Mouse (Mus musculus): ENCODE results near the gene Phc2.
"Not testable (repeated sequence)": the region's sequence is repeated elsewhere in the genome, so short reads cannot be mapped to it uniquely, and the experiment has no call there.

The Phc2 gene

DNA sequence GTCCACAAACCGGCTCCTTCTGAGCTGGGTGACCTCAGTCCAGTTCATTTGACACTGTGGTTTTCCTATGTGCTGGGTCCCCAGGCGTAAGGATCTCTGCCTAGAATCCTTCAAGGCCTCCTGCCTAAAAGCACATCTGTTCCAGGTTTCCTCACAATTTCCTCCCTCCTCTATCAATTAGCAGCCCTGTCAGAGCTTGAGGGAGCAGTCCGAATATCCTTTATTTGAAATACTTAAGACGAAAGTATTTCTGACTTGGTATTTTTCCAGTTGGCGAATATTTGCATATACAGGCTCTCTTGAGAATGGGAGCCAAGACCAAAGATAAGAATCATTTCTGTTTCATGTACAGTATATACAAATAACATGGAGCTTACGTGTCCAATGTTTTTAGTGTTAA is 8.6 kb upstream of the Phc2 start:
- in situ Hi-C loops (cut with MboI, MseI): no loop called here

DNA sequence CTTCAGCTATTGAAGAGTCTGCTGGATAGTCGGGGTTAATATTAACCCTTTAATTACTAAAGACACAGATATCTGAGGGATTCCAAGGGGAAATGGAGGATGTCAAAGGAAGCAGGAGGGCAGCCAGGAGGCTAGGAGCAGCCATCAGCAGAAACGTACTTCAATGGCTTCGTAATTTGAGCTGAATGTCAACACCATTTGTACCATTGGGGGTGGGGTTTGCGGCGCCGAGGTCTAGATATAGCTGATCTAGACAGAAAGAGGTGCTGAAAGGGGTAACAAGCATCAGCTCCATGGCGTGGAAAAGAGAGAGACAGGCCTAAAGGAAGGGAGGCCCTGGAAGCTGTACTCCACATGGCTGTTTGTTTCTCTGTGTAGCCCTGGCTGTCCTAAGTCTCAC is 7.7 kb upstream of the Phc2 start:
- in situ Hi-C loops (cut with MboI, MseI): no loop called here

GRCm38 (mm10) chr4:128648567-128649255 is 5.8 kb upstream of the Phc2 start:
- in situ Hi-C loops (cut with MboI, MseI): no loop called here

DNA sequence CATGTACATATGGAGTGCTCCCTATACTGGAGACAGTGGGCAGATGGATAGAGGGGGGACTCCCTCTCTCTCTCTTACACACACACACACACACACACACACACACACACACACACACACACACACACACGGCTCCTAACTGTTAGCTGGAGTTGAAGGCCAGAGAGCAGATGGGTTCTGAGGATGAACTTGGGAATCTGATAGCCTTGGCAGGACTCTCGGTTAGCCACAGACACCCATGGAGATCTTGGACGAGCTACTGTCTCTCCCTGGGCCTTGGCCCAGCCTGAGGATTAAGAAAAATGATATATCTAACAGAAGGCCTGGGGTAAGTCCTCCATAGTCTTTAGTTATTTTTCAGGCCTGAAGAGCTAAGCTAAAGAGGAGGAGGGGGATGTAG is 3.0 kb upstream of the Phc2 start:
- in situ Hi-C loops (cut with MboI, MseI): no loop called here

DNA sequence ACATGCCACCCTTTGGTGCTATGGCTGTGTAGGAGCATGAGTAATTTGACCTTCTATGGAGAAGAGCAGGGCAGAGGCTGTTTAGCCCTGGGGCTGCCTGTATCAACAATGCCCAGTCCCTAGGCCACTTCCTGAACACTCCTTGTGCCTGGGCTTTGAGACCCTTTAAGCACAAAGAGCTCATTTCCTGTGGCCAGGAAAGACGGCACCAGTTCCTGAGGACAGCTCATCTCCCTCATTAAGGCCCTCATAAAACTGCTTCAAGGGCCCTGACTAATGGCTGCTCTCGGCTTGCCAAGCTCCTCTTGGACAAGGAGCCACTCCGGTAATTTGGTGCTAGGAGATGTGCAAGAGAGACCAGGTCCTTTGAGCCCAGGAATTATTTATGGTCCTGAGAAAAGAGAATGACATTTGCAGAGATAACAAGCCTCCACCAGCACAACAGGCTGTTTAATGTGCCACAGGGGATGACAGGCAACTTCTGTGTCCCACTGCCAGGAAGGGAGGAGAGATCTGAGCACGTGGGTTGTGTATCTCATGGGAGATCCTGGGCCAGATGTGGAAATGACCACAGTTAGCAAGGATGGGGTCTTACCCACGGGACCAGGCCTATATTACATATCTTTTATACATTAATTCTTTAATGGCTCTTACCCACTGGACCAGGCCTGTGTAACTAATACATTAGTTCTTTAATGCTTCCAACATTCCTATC is 1.8 kb upstream of the Phc2 start:
- in situ Hi-C loops (cut with MboI, MseI): no loop called here

GRCm38 (mm10) chr4:128655446-128655845 is 944 bp downstream of the Phc2 start:
- in situ Hi-C loops (cut with MboI, MseI): no loop called here

- in situ Hi-C loops (cut with MboI, MseI): no loop called here
These were observed 5.7 kb downstream of the Phc2 start for GRCm38 (mm10) chr4:128660196-128660595.

DNA sequence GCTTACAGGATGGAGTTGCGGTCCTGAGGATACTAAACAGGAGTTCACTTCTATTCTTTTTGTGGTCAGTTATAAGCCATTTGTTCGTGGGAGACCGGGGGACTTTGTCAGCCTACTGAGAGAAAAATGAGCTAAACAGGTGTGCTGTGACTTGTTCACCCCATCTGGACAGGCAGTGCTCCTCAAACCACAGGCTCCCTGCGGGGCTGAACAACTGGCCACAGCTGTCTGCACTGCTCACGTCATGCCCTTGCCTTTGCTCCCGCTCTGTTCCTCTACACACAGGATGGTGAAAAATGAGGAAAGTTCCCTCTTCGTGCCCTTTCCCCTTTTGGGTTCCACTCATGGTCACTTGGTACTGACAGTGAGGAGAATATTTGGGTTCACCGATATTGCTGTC is 6.6 kb downstream of the Phc2 start:
- in situ Hi-C loops (cut with MboI, MseI): no loop called here

DNA sequence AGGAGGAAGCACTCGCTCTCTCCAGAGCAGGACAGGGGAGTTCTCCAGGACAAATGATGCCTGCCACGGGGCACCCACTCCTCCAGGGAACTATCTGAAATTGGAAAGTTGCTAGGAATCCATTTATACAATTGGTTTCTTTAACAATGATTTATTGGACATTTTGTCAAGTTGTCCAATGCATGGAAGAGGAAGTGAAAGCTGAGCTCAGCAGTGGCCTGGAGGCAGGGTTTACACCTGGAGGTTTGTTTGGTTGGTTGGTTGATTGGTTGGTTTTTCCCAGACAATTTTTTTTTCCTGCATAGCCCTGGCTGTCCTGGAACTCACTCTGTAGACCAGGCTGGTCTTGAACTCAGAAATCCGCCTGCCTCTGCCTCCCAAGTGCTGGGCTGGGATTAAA is 9.5 kb downstream of the Phc2 start:
- in situ Hi-C loops (cut with MboI, MseI): no loop called here

- in situ Hi-C loops (cut with MboI, MseI): not testable (repeated sequence)
These were observed 11.9 kb downstream of the Phc2 start for GRCm38 (mm10) chr4:128666362-128666761.

- in situ Hi-C loops (cut with MboI, MseI): not testable (repeated sequence)
These were observed 12.7 kb downstream of the Phc2 start for GRCm38 (mm10) chr4:128667195-128667594.

GRCm38 (mm10) chr4:128669229-128669628 is 14.7 kb downstream of the Phc2 start:
- in situ Hi-C loops (cut with MboI, MseI): no loop called here

DNA sequence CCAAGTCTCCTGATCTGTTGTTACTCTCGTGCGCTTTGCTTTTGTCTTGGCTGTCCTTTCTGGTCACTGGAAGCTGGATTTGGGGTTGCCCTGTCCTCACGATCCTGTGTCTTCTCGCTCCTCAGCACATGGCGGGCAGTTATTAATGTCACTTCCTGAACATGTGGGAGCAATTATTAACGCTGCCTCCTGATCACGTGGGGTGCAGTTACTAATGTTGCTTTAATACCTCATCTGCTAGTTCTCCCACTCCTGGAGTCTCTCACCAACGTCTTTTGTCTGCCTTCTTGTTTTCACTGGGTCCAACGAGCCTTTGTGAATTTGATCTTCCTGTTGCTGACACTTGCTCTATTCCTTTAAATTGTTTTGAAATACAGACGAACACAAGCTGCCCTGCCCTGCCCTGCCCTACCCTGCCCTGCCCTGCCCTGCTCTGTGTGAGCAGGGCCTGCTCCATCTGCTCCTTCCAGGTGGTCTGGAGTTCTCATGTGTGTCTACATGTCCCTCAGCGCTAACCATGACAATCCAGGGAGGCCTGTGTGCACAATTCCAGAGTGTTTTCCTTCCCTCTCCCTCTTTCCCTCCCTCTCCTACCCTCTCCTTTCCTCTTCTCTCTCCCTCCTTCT is 16.2 kb downstream of the Phc2 start:
- in situ Hi-C loops (cut with MboI, MseI): no loop called here

DNA sequence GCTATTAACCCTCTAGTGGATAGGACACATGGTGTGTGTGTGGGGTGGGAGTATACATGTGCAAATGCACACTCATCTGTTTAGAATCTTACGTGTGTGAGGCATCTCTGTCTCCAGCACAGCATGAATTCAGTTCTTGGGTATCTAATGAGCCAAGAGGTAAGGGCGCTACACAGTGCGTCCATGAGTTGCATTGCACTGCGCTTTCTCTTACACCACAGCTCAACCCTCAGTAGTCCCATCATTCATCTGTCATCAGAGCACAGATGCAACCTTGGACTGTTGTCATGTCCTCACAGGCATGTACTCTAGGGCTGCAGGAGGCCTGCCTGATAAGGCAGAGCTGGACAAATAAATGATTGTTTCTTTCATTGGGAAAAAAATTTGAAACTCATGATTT is 18.0 kb downstream of the Phc2 start:
- in situ Hi-C loops (cut with MboI, MseI): no loop called here

- in situ Hi-C loops (cut with MboI, MseI): loop anchor here (5.0 kb wide), 1 partner anchor 51 kb away; no protein-coding TSS in a partner anchor
These were observed 24.2 kb downstream of the Phc2 start for GRCm38 (mm10) chr4:128678564-128679217.

GRCm38 (mm10) chr4:128681126-128681525 is 26.6 kb downstream of the Phc2 start:
- in situ Hi-C loops (cut with MboI, MseI): no loop called here

- in situ Hi-C loops (cut with MboI, MseI): no loop called here
These were observed 27.8 kb downstream of the Phc2 start for GRCm38 (mm10) chr4:128682281-128682680.

DNA sequence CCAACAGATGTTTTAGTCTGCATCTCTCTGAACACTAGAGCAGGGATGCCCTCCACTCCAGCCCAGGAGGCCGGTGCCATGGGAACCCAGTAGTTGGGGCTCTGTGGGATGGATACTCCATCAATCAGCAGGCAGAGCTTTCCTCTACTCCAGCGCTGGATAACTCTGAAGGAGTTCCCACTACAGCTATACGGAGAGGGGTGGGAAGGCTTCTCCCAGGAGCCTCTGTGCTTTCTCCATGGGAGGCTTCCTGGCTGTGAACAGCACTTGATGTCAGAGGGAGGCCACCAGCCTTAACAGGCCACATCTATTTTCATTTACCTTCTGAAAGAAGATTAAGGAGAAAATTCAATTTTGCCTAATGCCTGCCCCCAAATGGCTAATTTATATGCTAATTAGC is 29.2 kb downstream of the Phc2 start:
- in situ Hi-C loops (cut with MboI, MseI): no loop called here

DNA sequence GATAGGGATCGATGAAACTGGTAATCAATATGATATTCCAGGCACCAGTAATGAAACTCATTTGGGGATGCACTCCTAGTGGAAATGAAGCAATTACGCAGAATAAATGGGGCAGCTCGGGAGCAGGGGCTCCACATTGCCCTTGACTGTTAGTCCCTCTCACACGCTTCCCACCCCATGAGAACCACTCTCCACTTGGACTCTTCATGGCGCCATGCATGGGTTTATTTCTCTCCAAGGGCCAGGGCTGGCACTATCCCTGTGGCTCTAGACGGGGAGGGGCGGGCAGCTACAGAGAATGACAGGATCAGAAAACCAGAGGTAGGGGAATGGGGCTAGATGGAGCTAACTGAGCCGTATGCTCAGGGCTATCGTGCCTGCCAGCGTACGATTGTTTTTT is 29.6 kb downstream of the Phc2 start:
- in situ Hi-C loops (cut with MboI, MseI): no loop called here

DNA sequence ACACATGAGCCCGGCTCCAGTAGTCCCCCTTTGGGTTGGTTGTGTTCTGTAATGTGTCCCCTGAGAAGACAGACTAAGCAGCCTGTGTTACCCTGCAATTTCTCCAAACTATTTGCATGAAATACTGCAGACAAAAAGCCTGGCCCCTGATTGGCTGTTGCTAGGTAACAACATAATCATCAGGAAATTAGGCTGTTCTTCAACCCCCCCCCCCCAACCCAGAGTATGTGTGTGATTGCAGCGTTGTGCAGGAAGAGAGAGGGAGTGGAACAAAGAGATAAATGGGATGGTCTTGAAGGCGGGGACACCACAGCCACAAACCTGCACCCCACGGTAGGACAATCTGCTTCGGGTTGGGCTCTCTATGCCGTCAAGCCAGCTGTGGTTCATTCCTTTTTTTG is 34.0 kb downstream of the Phc2 start:
- in situ Hi-C loops (cut with MboI, MseI): no loop called here

DNA sequence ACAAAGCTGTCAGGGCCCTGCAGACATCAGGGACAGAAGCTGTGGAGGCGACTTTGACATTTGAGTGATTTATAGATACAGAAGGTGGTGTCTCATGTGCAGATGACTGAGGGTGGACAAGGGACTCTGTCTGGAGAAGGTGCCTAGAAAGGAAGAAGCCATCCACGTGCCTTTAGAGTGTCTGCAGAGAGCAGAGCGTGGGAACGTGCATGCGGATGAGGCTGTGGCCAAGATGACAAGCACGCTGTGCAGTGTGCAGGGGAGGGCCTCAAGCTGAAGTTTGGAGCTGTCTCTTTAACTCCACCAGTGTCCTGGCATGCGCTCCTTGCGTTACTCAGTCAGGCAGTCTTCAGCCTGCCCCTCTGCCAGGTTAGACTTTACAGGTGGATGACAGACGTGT is 34.5 kb downstream of the Phc2 start:
- in situ Hi-C loops (cut with MboI, MseI): no loop called here

DNA sequence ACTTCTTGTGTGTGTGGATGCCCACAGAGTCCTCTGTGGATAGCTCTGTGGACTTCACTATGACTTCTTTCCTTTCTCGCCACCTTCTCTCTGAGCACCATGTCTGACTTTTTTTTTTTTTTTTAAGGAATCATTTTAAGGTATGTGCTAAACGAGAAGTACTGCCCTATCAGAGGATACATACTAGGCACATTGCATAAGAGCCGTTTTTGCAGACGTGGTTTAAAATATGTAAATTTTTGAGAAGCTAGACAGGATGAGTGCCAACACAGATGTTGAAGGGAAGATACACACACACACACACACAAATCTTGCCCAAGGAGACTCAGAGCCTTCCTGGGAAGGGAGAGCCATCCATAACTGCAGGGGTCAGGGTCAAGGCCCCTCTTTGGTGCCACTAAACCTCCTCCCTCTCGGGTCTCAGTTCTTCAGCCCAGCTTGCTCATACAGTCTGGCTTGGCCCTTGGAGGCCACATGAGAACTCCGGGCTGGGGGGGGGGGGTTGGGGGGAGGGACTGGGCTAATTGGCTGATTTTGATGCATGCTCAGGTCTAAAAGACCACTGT is 35.3 kb downstream of the Phc2 start:
- in situ Hi-C loops (cut with MboI, MseI): no loop called here

Measured in regulatory T cell (primary cell).